Mouse (Mus musculus): Measurements from ENCODE around the gene Gm20431. TPM values are rescaled to one million over a fixed set of nuclear protein-coding genes. Genes with fewer than 3 reads are reported as not detected.
A peak's percentile ranks its signal among the peaks of the same experiment; 100 is the strongest.

Gene Gm20431
- total RNA-seq, 1 experiment from 2014 or later, result not detected

- no peak for ATAC-seq (replicated peaks; ENCODE audit: low read depth, poor library complexity, severe bottlenecking)
These were observed 55.2 kb downstream of the Gm20431 start for GRCm38 (mm10) chr2:167605817-167606744.

GRCm38 (mm10) chr2:167605178-167605794 is 56.0 kb downstream of the Gm20431 start:
- peak; percentile 82 for ATAC-seq (replicated peaks; ENCODE audit: low read depth, poor library complexity, severe bottlenecking)

- ATAC-seq (replicated peaks; ENCODE audit: low read depth, poor library complexity, severe bottlenecking), result no peak
These were observed 58.3 kb downstream of the Gm20431 start for GRCm38 (mm10) chr2:167602978-167603377.

GRCm38 (mm10) chr2:167602364-167602763 is 58.9 kb downstream of the Gm20431 start:
- no peak for ATAC-seq (replicated peaks; ENCODE audit: low read depth, poor library complexity, severe bottlenecking)

- ATAC-seq (replicated peaks; ENCODE audit: low read depth, poor library complexity, severe bottlenecking), result no peak
These were observed 60.8 kb downstream of the Gm20431 start for GRCm38 (mm10) chr2:167600481-167600995.

GRCm38 (mm10) chr2:167599917-167600316 is 61.4 kb downstream of the Gm20431 start:
- no peak for ATAC-seq (replicated peaks; ENCODE audit: low read depth, poor library complexity, severe bottlenecking)

- ATAC-seq (replicated peaks; ENCODE audit: low read depth, poor library complexity, severe bottlenecking), result no peak
These were observed 62.1 kb downstream of the Gm20431 start for GRCm38 (mm10) chr2:167599195-167599594.

- no peak for ATAC-seq (replicated peaks; ENCODE audit: low read depth, poor library complexity, severe bottlenecking)
These were observed 63.7 kb downstream of the Gm20431 start for GRCm38 (mm10) chr2:167597492-167598186.

- no peak for ATAC-seq (replicated peaks; ENCODE audit: low read depth, poor library complexity, severe bottlenecking)
These were observed 64.4 kb downstream of the Gm20431 start for GRCm38 (mm10) chr2:167596726-167597491.

GRCm38 (mm10) chr2:167596262-167596661 is 65.0 kb downstream of the Gm20431 start:
- no peak for ATAC-seq (replicated peaks; ENCODE audit: low read depth, poor library complexity, severe bottlenecking)

- ATAC-seq (replicated peaks; ENCODE audit: low read depth, poor library complexity, severe bottlenecking), result no peak
These were observed 65.5 kb downstream of the Gm20431 start for GRCm38 (mm10) chr2:167595761-167596171.

- no peak for ATAC-seq (replicated peaks; ENCODE audit: low read depth, poor library complexity, severe bottlenecking)
These were observed 66.8 kb downstream of the Gm20431 start for GRCm38 (mm10) chr2:167594444-167594934.

GRCm38 (mm10) chr2:167593551-167594250 is 67.6 kb downstream of the Gm20431 start:
- no peak for ATAC-seq (replicated peaks; ENCODE audit: low read depth, poor library complexity, severe bottlenecking)

- ATAC-seq (replicated peaks; ENCODE audit: low read depth, poor library complexity, severe bottlenecking), result peak; percentile 89
These were observed 72.3 kb downstream of the Gm20431 start for GRCm38 (mm10) chr2:167588774-167589577.

GRCm38 (mm10) chr2:167586976-167587375 is 74.3 kb downstream of the Gm20431 start:
- ATAC-seq (replicated peaks; ENCODE audit: low read depth, poor library complexity, severe bottlenecking), result no peak

GRCm38 (mm10) chr2:167586041-167586440 is 75.3 kb downstream of the Gm20431 start:
- ATAC-seq (replicated peaks; ENCODE audit: low read depth, poor library complexity, severe bottlenecking), result no peak

GRCm38 (mm10) chr2:167585273-167585672 is 76.0 kb downstream of the Gm20431 start:
- no peak for ATAC-seq (replicated peaks; ENCODE audit: low read depth, poor library complexity, severe bottlenecking)

Data from common myeloid progenitor, adult 5-6 weeks (primary cell).